Mouse (Mus musculus): Measurements from ENCODE around the gene Gm10142.
"Not testable (repeated sequence)": the region's sequence is repeated elsewhere in the genome, so short reads cannot be mapped to it uniquely, and the experiment has no call there.

The Gm10142 gene

DNA sequence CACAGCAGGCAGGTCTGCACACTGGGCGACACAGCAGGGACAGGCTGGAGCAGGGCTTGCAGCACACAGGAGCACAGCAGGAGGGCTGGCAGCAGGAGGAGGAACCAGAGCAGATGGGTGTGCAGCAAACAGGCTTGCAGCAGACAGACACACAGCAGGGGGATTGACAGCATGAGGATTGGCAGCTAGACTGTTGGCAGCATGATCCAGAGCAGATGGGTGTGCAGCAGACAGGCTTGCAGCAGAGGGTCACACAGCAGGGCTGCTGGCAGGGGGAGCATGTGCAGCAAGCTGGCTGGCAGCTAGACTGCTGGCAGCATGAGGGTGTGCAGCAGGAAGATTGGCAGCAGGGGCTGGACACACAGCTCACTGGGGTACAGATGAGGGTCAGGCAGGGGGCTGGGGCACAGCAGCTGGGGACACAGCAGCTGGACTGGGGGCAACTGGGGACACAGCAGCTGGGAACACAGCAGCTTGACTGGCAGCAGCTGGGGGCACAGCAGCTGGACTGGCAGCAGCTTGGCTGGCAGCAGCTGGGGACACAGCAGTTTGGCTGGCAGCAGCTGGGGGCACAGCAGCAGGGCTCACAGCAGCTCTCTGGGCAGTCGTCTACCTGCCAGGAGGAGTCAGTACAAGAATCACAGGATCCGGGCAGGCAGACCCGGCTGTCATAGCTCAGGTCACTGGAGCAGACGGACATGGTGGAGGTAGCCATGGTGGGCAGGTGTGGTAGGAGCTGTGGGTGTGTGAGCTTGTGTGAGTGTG lies 26.5 kb downstream of the Gm10142 start, which contains the start of gene Gm18596:
Gene Gm18596, minus strand, starts transcription at position 715 of the 765 bp plus-strand sequence.
- not testable (repeated sequence) for DNase-seq

DNA sequence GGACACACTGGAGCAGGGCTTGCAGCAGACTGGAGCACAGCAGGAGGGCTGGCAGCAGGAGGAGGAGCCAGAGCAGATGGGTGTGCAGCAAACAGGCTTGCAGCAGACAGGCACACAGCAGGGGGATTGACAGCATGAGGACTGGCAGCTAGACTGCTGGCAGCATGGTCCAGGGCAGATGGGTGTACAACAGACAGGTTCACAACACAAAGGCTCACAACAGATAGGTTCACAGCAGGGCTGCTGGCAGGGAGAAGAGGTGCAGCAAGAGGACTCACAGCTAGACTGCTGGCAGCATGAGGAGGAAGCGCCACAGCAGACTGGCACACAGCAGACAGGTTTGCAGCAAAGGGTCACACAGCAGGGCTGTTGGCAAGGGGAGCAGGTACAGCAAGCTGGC lies 35.1 kb downstream of the Gm10142 start:
- DNase-seq = not testable (repeated sequence)

DNA sequence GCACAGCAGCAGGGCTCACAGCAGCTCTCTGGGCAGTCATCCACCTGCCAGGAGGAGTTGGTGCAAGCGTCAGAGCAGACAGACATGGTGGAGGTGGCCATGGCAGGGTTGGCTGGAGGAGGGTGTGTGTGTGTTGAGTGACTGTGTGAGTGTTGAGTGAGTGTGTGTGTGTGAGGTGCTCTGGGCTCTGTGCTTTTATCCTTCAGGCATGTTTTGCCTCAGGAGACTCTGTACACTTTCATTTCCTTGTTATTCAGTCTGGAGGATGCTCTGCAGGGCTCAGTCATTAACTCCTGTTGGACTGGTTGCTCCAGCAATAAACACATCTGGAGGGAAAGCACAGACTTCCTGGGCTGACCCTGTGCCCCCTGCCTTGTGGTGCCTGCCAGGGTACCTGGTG lies 35.6 kb downstream of the Gm10142 start, which contains the start of gene Gm9736:
Gene Gm9736, minus strand, starts transcription at position 101 of the 400 bp plus-strand sequence.
- DNase-seq = not testable (repeated sequence)

DNA sequence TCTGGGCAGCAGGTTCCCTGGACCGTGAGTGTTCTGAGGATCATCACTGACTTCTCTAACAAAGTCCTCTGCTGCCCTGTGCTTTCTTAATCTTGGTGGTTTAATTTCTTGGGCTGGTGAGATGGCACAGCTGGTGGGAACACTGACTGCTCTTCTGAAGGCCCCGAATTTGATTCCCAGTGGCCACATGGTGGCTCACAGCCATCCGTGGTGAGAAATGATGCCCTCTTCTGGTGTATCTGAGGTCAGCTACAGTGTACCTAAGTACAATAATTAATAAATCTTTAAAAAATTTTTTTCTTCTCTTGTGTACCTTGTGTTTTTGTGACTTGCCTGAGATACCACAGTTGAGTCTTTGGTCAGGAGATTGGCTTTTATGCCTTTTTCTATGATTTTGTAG lies 36.7 kb downstream of the Gm10142 start:
- DNase-seq = not testable (repeated sequence)

DNA sequence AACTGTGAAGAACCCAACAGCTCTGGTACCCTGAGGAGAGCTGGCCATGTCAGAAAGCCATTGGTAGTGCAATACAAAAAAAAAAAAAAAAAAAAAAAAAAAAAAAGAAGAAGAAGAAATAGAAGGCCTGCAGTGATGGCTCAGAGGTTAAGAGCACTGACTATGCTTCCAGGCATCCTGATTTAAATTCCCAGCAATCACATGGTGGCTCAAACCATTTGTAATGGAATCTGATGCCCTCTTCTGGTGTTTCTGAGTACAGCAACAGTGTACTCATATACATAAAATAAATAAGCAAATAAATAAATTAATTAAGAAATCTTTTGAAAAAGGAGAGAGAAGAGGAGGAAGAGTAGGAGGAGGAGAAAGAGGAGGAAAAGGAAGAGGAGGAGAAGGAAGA lies 37.8 kb downstream of the Gm10142 start:
- DNase-seq = no peak

DNA sequence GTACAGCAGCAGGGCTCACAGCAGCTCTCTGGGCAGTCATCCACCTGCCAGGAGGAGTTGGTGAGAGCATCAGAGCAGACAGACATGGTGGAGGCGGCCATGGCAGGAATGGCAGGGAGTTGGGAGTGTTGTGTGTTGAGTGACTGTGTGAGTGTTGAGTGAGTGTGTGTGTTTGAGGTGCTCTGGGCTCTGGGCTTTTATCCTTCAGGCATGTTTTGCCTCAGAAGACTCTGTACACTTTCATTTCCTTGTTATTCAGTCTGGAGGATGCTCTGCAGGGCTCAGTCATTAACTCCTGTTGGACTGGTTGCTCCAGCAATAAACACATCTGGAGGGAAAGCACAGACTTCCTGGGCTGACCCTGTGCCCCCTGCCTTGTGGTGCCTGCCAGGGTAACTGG lies 44.0 kb downstream of the Gm10142 start, which contains the start of gene Gm3233:
Gene Gm3233, minus strand, starts transcription at position 101 of the 400 bp plus-strand sequence.
- not testable (repeated sequence) for DNase-seq
